Mouse (Mus musculus) megakaryocyte-erythroid progenitor cell, adult 5-6 weeks (primary cell): Measurements from ENCODE around the gene Gck. TPM values are rescaled to one million over a fixed set of nuclear protein-coding genes. Genes with fewer than 3 reads are reported as not detected.
"Not testable (repeated sequence)": the region's sequence is repeated elsewhere in the genome, so short reads cannot be mapped to it uniquely, and the experiment has no call there.

Experiments
- ATAC-seq: replicated peaks from 2 replicates; pipeline ENCODE4 v1.8.0; 2016; ENCODE audit warnings: mild to moderate bottlenecking, inconsistent platforms; ENCODE audit not compliant: severe bottlenecking, poor library complexity, low FRiP score, low TSS enrichment
- total RNA-seq, 2 experiments: library from RNA; stranded (forward) in 1 of 2; stranded (reverse) in 1 of 2; fragments of 200-1000, 215-1000 nt in 1 of 2; fragments of >200 nt in 1 of 2; fragmentation: Nextera tagmentation in 1 of 2; gene quantifications; 2 replicates each; pipeline ENCODE4 v1.2.3; 2014 to 2017

Gck gene
- total RNA-seq, 2 experiments from 2014 or later = not detected

DNA sequence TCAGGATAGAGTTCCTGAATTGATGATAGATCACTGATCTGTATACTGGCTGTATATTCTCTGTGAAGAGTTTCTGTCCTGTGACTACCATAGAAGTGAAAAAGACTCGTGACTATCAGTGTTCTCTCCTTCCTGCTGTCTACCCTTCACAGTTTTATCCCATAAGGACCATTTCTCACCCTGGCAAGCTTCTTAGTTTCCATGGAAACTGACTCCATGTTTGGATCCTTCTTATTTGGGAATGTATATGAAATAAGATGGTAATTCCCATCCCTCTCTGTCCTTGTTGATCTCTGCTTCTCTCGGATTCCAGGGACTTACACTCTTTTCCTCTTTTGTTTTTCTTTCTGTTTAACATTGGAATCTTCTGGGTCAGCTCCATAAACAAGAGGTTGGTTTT, 10.2 kb upstream of the Gck start:
- ATAC-seq = no peak

DNA sequence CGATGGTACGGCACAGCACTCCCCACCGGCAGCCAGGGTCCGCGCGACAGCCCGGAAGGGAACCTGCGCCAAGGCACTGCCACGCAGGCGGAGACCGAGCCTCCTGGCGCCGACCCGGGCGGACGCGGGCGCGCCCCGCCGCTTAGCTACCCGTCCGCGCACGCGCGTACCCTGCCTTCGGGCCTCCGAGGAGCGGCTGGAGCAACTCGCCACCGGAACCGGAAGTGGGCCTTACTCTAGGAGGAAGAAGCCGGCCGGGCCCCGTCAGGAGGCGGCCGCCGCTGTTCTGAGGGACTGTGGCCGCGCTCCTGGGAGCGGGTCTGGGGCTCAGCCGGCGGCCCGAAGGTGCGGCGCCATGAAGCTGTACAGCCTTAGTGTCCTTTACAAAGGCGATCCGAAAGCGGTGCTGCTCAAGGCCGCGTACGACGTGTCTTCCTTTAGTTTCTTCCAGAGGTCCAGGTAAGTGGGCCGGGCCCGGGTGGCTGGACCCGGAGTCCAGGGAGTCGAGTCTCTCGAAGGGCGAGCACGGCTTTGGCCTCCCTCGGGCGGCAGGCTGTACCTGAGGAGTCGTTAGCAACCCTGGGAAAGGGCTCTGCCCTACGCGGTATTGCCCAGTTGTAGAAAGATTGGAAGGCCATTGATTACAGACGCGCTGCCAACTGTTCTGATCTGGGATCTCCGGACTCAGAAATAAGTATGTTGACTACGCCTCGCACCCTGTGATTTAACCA, 5.8 kb upstream of the Gck start, which contains the start of gene Ykt6:
Gene Ykt6, plus strand, starts transcription at position 148 of the 731 bp plus-strand sequence.
- peak; percentile 89 for ATAC-seq

DNA sequence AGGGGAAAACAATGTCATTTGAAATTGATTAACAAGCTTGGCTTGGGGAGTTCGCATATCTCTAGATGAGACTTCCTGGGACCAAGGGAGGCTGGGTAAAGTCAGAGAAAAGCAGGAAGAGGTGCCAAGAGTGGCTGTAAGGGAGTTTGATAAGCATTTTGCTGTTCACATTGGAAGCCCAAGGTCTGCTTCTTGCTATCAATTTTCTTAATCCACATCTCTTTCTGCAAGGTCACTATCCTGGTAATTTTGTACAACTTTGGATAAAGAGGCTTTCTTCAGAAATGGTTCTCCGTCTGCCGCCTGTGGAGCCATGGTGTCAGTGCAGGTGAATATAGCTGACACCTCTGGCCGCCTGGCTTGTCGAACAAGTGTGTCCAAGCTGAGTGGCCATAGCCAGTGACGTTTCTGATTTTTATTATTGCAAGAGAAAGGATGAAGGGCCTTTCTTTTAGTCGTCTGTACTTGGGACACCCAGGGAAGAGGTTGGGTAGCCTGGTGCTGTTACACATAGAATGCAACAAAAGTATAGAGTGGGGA, 5.2 kb upstream of the Gck start:
- ATAC-seq = peak; percentile 84

DNA sequence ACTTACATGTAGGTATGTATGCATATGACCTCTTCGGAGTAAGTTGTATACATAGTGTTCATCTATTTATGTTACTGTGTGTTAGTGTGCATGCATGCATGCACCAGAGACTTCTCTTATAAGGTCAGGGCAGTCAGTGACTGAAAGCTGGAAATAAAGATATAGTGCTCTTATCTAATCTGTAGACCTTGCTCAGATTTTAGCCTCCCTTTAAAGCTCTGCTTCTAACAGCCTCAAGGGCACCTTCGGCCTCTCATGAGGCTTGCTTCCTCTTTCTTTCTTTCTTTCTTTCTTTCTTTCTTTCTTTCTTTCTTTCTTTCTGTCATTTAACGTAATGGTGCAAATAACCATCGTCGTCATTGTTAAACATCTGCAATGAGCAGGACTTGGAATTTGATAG, 4.6 kb upstream of the Gck start:
- ATAC-seq = no peak

DNA sequence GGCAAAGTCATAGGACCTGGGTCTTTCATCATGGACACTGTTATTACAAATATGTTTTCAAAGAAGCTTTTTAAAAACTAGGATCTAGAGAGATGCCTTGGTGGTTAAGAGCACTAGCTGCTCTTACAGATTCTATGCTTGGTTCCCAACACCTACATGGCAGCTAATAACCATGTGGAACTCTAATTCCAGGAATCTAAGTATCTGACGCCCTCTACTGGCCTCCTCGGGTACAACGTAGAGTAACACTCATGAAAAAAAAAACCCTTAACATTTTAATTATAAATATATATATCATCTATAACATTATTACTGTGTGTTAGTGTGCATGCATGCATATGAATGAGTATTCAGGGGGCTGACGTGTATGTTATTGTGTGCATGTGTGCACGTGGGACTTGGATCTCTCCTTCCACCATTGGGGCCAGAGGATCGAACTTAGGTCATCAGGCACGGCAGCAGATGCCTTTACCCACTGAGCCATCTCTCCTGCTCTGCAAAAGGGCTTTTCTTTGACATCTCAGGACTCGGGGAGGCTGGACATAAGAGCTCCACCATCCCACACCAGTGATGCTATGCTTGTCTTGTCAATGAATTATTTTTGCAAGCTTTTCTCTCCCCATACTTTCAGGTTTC, 3.4 kb upstream of the Gck start:
- no peak for ATAC-seq

DNA sequence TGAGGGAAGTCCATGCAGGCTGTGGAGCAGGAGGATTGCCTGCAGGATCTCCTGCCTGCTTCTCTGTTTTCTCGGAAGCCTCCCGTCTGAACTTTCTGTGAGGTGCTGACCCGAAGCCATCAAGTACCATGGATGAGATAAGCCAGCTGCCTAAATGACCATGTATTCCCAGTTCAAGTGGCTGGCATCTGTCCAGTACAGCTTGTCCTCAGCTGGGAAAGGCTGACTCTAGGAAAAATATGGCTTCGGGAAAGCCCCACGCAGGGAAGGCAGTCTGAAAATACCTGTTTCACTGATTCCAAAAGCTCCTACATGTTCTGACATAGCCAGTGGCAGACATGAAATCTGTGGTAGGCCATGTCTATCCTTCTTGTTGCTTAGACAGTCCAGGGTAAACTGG, 2.6 kb upstream of the Gck start:
- no peak for ATAC-seq

DNA sequence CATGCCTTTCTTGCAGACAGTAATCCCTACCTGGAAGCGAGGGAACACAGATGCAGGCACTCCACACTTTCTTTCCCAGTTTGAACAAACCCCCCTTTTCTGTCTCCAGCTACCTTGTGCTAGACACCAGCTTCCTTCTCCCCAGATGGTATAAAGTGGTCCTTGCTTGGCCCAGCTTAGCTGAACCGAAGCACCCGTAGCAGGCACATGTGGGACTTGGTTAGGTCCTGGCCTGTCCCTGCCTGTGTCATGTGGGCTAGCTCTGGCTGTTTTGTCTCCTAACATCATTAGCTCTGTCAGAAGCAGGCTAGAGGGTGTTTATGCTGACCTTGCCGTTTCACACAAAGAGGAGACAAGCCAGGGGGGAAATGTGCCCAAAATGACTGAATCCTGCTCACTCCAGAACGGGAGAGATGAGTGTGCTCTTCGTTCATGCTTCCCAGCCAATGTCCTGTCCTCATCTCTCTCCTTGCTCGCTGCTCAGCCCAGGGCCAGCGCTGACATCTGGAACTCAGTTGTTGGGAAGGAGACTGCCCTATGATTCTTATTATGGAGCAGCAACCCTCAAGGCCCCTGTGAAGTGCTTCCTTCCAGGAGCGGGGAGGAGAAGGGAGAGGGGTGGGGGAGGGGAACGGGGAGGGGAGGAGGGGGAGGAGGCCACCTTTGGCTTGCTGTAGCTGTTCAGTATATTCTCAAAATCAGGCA, 1.2 kb downstream of the Gck start:
- no peak for ATAC-seq

DNA sequence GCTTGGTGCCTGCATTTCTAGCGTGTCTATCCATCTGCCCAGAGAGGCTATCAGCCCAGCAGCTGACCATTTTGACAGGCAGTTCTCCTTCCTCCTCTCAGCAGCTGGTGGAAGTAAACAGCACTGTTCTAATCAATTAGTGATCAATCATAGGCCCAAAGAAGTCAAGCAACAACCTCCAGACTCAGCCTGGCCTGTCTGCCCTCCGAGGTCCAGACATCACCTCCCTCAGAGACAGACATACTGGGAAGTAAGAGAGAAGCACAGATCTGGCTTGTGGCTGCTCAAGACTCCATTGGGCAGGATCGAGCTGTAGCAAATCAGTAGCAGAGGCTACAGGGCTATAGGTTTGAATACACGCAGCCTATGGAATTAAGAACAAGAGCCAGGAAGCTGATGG, 2.1 kb downstream of the Gck start:
- no peak for ATAC-seq

DNA sequence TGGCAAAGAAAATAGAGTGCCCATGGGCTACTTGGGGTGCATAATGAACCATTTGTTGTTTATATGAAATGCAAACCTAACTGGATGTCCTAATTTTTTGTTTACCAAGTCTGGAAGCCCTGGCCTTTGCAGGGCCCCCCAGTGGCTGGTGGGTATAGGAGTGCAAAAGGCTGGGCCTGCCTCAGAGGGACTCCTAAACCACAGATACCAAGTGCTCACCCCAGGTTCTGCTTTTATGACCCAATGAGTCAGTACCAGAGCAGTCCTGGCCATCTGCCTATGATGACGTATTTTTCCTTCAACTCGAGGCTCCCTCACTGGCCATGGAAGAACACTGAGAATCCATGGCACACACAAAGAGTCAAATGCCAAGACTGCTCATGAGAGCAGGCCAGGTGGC, 4.8 kb downstream of the Gck start:
- no peak for ATAC-seq

DNA sequence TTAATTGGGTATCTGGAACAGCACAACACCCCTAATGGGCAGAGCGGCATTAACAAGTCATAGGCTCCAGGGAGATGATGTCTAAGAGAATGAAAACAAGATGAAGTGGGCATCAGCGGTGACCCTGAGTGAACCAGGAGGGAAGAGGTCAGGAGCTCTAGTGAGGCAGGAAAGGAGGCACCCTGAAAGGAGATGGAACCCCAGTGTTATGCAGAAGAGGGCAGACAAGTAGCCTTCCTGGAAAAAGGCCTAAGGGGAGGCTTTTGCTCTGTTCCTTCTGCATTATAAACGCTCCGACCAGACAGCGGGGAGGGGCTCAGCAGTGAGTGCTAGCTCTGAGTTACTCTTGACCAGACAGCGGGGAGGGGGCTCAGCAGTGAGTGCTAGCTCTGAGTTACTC, 6.9 kb downstream of the Gck start:
- ATAC-seq = no peak

DNA sequence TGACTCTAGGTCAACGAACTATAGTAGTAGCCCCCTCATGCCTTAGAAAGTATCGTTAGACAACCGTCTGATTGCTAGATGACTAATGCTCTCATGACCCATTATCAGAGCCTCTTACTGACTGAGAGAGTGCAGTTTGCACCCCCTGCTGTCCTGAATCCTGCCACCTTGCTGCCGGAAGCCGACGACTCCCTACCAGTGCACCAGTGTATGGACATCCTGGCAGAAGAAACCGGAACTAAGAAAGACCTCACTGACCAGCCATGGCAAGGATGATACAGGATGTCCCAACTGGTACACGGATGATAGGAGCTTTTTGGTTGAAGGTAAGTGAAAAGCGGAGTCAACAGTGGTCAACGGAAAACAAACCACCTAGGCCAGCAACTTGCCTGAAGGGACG, 15.3 kb downstream of the Gck start:
- ATAC-seq = not testable (repeated sequence)

DNA sequence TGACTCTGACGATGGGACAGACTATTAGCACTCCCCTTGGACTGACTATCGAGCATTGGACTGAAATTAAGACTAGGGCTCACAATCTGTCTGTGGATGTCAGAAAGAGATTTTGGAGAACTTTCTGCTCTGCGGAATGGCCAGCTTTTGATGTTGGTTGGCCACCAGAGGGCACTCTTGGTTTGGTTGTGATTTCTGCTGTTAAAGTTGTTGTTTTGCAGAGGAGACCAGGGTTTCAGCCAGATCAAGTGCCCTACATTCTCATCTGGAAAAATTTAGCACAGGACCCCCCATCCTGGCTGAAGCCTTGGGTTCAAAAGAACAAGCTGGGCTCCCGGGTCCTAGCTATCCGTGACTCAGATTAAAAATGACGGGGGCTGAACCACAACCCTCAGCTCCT, 17.9 kb downstream of the Gck start:
- not testable (repeated sequence) for ATAC-seq

DNA sequence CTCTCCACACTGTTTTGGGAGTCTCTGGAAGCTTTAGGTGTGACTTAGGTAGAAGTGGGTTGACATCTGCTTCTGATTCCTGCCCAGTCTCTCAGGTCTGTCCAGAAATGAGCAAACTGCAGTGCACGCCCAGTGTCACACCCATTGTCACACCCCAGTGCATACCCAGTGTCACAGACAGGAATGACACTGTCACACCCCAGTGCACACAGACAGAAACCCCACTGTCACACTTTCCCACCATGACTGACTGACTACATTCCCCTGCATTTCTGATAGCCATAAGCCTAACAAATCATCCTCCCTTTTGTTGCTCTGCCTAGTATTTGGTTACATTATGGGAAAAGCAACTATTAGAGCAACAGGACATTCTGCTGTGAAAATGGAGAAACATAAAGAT, 19.3 kb downstream of the Gck start:
- ATAC-seq = no peak

DNA sequence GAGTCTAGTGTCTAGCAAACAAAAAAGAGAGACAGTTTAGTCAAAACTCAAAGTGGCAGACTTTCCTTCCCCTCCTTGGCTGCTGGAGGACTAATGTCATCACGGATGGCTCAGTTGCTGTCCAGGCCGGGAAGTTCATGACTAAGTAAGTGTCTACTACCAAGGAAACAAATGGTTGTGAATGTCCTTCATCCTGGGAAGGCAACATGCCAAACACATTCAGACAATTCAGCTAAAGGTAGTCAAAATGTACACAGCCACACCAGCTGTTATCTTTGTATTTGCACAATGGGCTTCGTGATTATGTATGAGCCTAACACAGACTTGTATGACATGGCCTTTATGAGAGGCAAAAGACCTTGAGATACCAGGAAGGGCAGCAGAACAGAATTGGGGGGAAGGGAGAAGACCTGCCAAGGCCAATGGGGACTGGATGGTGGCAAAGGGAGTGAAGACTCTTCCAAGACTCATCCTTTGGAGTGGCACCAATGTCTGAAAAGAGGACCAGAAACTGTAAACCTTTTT, 23.1 kb downstream of the Gck start:
- no peak for ATAC-seq

DNA sequence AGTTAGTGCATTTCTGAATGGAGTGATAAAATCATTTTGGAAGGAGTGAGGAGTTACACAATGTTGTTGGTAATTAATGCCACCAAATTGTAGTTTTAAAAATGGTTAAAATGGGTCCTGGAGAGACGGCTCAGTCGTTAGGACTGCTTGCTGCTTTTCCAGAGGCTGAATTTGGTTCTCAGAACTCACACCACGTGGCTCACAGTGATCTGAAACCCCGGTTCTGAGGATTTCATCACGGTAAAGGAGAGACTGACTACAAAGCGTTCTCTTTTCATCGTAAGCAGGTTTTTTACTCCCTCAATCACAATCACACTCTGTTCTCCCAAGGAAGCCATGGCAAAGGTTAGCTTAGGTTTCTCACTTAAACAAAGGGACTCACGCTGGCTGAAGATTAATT, 25.2 kb downstream of the Gck start:
- ATAC-seq = no peak

DNA sequence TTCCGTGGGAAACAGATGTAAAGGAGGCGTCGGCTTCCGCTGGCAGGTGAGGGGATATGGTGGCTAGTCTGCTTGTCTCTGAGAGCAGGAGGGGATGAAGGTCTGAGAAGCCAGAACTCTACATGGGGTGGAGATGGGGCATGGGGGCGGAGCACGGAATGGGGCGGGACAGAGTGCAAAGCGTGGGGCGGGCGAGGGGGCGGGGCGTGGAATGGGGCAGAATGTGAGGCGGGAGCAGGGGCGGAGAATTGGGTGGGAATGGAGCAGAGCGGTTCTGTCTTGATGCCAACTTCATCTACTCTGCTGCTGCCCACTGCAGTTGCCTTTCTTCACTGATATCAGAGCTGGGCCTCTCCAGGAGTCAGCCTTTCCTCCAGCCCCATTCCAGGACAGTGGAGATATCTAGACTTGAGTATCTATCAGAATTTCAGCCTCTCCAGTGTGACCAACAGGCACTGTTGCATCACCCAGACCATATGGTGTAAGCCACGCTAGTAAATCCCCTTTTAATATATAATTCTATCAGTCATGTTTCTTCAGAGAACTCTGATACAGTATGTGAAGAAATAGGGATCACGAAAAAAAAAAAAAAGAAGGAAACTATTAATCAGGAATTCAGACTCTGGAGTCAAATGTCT, 29.4 kb downstream of the Gck start:
- peak; percentile 84 for ATAC-seq

DNA sequence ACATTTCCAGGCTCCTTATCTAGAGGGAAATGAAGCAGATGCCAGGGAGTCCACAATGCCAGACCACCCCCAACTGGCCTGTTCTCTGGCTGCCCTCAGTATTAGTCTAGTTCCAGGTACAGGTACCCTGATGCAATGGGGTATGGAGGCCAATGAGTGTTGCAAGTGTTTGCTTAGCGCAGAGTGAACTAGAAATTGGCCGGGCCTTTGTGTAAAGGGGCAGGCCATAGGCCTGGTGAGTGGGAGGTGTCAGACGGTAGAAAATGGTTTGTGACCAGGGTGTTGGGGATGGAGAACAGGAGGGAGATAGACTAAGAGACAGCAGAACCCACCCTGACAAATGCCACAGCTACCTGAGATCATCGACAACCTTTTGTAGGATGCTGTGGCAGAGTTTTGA, 30.3 kb downstream of the Gck start:
- no peak for ATAC-seq

DNA sequence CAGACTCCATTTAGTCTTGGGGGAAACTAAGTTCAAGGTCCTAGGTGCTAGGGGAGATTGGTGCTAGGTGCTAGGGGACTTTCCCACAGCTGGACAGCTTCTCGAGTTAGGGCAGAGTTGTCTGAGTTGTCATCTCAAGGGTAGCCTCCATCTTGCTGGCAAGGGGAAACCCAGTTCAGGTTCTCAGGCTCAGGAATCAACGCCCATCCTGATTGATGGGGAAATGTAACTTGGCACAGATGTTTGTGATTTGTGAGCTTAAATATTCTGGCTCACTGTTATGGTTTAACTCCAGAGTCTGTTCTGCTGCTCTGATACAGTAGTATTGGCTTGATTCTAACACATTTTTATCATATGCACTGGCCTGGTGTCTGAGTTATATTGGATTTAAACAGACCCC, 31.8 kb downstream of the Gck start:
- no peak for ATAC-seq

DNA sequence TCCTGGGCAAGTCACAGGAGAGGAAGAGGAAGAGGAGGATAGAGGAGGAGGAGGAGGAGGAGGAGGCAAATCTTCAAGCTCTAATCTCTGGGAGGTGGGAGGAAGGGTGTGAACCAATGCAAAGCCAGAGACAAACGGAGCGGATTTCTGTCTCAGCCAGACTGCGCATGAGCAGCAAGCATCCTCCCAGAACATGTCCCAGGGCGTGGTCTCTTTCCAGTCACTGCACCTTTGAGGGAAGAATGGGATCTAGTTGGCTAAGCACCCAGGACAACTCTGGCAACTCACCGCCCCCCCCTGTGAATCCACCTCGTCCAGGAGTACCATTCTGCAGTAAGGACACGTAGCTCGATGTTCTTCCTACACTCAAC, 33.7 kb downstream of the Gck start:
- no peak for ATAC-seq
